Mouse (Mus musculus): ENCODE data around the gene Dedd2. TPM values are rescaled to one million over a fixed set of nuclear protein-coding genes. Genes with fewer than 3 reads are reported as not detected.

Dedd2 gene
- polyA plus RNA-seq, 1 experiment, result 37.6 TPM

DNA sequence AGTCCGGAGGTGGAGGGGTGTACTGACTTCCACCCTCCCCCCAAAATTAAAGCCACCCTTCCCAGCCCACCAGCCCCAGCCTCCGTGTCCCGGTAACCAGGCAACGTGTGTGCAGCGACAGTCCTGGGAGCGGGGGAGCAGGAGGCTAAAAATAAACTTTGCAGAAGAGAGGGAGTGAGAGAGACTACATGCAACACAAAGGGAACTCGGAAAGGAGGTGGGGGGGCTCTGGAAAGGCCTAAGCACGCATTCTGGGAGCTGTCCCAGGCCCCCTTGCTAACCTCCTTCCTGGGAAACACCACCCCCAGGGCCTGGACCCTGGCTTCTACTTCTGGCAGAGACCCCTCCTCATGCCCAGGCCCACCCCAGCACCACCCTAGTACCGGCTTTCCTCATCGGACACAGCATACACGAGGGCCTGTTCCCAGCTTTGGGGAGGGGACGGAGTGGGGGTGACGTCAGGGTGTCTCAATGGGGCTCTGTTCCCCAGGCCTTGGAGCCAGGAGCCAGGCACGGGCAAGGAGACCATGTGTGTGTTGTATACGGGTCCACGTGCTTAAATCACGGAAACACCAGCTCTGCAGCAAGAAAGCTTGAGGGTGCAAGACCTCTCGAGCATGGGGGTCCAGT is 27.7 kb upstream of the Dedd2 start:
- WGBS, result 2% methylated on average over 18 of the region's 18 CpGs
- TF ChIP-seq CTCF (IDR thresholded peaks at IDR 0.05; ENCODE audit: insufficient read depth, low read length) (no peak), POLR2A (IDR thresholded peaks at IDR 0.05; ENCODE audit: borderline replicate concordance, extremely low read depth, low read depth, low read length) (no peak)
- H3K4me3 ChIP-seq (replicated peaks; ENCODE audit: extremely low read depth, low read depth, low read length), result peak overlapping the region; percentile 74
- peaks cover 19% of the 10 kb centered on the region for H3K4me1 ChIP-seq (ENCODE audit: control insufficient read depth, insufficient read depth, low read length)
- DNase-seq, result peak; percentile 43

GRCm38 (mm10) chr7:25247498-25247897 is 27.1 kb upstream of the Dedd2 start:
- no peak overlapping the region for H3K4me3 ChIP-seq (replicated peaks; ENCODE audit: extremely low read depth, low read depth, low read length)
- H3K4me1 ChIP-seq (ENCODE audit: control insufficient read depth, insufficient read depth, low read length), result peaks cover 19% of the 10 kb centered on the region
- DNase-seq, result no peak
- 11% methylated on average over 3 of the region's 3 CpGs for WGBS
- TF ChIP-seq POLR2A (IDR thresholded peaks at IDR 0.05; ENCODE audit: borderline replicate concordance, extremely low read depth, low read depth, low read length) (no peak), CTCF (IDR thresholded peaks at IDR 0.05; ENCODE audit: insufficient read depth, low read length) (no peak)

DNA sequence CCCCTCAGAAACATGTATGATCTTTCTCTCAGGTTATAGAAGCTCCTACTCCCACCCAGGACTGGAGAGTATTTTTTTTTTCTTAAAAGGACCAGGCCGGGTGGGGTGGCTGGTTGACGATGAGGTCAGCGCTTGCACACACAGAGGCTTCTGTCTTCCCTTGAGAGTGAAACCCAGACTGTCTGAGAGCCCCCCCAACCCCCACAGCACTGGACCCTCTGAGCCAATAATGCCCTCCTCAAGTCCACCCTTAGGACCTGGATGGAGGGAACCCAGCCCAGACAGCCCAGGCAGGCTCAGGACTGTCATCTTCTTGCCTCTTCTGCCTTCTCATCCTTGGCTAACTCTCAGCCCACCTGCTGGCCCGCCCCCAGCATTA is 26.3 kb upstream of the Dedd2 start:
- H3K4me3 ChIP-seq (replicated peaks; ENCODE audit: extremely low read depth, low read depth, low read length), result peak overlapping the region; percentile 25
- no peak for TF ChIP-seq POLR2A (IDR thresholded peaks at IDR 0.05; ENCODE audit: borderline replicate concordance, extremely low read depth, low read depth, low read length)
- H3K4me1 ChIP-seq (ENCODE audit: control insufficient read depth, insufficient read depth, low read length), result peaks cover 19% of the 10 kb centered on the region
- WGBS, result 16% methylated on average over 4 of the region's 4 CpGs
- DNase-seq, result no peak

GRCm38 (mm10) chr7:25246079-25246758 is 25.8 kb upstream of the Dedd2 start:
- no peak overlapping the region for H3K4me3 ChIP-seq (replicated peaks; ENCODE audit: extremely low read depth, low read depth, low read length)
- peak; percentile 63 for DNase-seq
- TF ChIP-seq POLR2A (IDR thresholded peaks at IDR 0.05; ENCODE audit: borderline replicate concordance, extremely low read depth, low read depth, low read length) (no peak), CTCF (IDR thresholded peaks at IDR 0.05; ENCODE audit: insufficient read depth, low read length) (no peak)
- H3K4me1 ChIP-seq (ENCODE audit: control insufficient read depth, insufficient read depth, low read length), result peaks cover 16% of the 10 kb centered on the region
- WGBS, result 28% methylated on average over 20 of the region's 20 CpGs

GRCm38 (mm10) chr7:25244562-25245369 is 24.4 kb upstream of the Dedd2 start:
- DNase-seq, result no peak
- no peak overlapping the region for H3K4me3 ChIP-seq (replicated peaks; ENCODE audit: extremely low read depth, low read depth, low read length)
- 86% methylated on average over 29 of the region's 30 CpGs for WGBS
- TF ChIP-seq POLR2A (IDR thresholded peaks at IDR 0.05; ENCODE audit: borderline replicate concordance, extremely low read depth, low read depth, low read length) (no peak), CTCF (IDR thresholded peaks at IDR 0.05; ENCODE audit: insufficient read depth, low read length) (no peak)
- peaks cover 15% of the 10 kb centered on the region for H3K4me1 ChIP-seq (ENCODE audit: control insufficient read depth, insufficient read depth, low read length)

DNA sequence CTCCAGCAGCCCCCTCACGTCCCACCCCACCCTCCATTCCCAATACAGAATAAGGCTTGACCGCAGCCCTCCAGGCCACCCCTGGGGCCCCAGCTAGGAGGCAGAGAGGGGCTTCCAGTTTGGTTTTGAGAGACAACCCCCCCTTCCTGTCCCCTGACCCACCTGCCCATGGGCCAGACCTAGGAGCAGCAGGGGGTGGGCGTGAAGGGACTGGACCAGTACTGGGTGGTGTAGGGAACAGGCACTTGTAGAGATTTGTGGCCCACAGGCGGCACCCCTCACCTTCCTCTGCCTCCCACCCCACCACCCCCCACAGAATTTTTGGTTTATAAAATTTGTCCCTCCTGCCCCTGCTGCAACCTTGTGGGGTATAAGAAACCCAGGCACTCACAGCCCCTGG is 22.9 kb upstream of the Dedd2 start:
- TF ChIP-seq CTCF (IDR thresholded peaks at IDR 0.05; ENCODE audit: insufficient read depth, low read length) (no peak), POLR2A (IDR thresholded peaks at IDR 0.05; ENCODE audit: borderline replicate concordance, extremely low read depth, low read depth, low read length) (no peak)
- H3K4me3 ChIP-seq (replicated peaks; ENCODE audit: extremely low read depth, low read depth, low read length), result no peak overlapping the region
- peaks cover 10% of the 10 kb centered on the region for H3K4me1 ChIP-seq (ENCODE audit: control insufficient read depth, insufficient read depth, low read length)
- WGBS, result 96% methylated on average over 4 of the region's 4 CpGs
- DNase-seq, result no peak

DNA sequence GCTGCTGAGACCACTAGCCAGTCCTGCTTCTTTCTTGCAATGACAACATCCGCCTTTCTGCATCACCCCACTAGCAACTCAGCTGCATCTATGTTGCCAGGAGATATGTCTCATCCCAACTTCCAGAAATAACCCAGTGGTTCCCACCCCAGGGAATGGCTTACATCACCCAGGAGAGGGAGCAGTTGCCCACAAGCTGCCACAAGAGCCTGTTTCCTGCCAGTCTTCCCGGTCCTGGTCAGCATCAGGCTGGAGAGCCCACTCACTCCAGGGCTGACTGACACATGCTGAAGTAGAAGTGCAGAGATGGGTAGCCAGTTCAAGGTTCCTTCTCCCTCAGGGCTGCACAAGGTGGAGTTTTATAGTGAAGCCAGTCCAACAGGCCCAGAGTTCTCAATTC is 20.6 kb upstream of the Dedd2 start:
- no peaks in the 10 kb centered on the region; the same call in 1 of the 2 replicates for H3K4me1 ChIP-seq (ENCODE audit: control insufficient read depth, insufficient read depth, low read length)
- WGBS, result 23% methylated on average over 2 of the region's 2 CpGs
- no peak for TF ChIP-seq POLR2A (IDR thresholded peaks at IDR 0.05; ENCODE audit: borderline replicate concordance, extremely low read depth, low read depth, low read length)
- peak; percentile 77 for TF ChIP-seq CTCF (IDR thresholded peaks at IDR 0.05; ENCODE audit: insufficient read depth, low read length)
- no peak for DNase-seq
- H3K4me3 ChIP-seq (replicated peaks; ENCODE audit: extremely low read depth, low read depth, low read length), result no peak overlapping the region

- no peak for TF ChIP-seq POLR2A (IDR thresholded peaks at IDR 0.05; ENCODE audit: borderline replicate concordance, extremely low read depth, low read depth, low read length)
- TF ChIP-seq CTCF (IDR thresholded peaks at IDR 0.05; ENCODE audit: insufficient read depth, low read length), result no peak
- Histone ChIP-seq H3K4me1 (ENCODE audit: control insufficient read depth, insufficient read depth, low read length) (no peaks in the 10 kb centered on the region; the same call in 1 of the 2 replicates), H3K4me3 (replicated peaks; ENCODE audit: extremely low read depth, low read depth, low read length) (no peak overlapping the region)
- DNase-seq, result no peak
- 68% methylated on average over 7 of the region's 7 CpGs for WGBS
These were observed 20.2 kb upstream of the Dedd2 start for GRCm38 (mm10) chr7:25240631-25241030.

DNA sequence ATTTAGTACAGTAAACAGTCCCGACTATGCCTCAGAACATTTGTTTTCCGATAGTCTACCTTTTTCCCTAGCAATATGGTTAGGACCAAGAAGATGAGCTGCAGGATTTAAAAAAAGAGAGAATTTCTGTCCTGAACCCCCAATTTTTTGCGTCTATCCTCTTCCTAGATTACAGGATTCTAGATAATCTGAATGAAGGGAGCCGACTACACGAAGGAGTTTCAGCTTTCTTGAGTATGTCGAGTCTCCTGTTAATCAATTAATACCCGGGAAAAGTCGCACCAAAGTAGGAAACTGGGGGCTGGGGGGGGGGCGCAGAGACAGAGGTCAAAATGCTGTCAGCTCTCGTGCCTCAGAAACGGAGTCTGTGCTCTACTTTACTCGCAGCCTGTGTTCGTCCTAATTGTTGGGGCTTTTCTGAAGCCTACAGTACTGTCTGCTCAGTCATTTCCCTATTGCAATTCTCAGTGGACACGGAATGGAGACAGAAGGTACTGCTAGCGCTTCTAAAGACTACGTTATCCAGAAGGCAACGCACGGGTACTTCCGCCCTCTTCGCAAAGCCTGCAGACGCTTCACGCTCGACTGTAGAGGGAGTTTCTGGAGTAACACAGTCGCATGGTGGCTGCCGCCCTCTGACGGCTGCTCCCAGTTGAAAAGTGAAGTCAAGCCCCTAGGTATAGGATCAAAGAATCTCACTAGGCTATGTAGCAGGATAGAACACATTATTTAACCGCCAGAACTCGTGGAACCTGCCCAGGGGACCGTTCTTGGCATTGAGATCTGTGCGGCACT is 18.6 kb upstream of the Dedd2 start:
- WGBS, result 2% methylated on average over 30 of the region's 30 CpGs
- TF ChIP-seq CTCF (IDR thresholded peaks at IDR 0.05; ENCODE audit: insufficient read depth, low read length) (peak; percentile 81), POLR2A (IDR thresholded peaks at IDR 0.05; ENCODE audit: borderline replicate concordance, extremely low read depth, low read depth, low read length) (peak; percentile 57; the same call in 1 of the 2 replicates)
- H3K4me3 ChIP-seq (replicated peaks; ENCODE audit: extremely low read depth, low read depth, low read length), result peak overlapping the region; percentile 53
- peak; percentile 65 for DNase-seq
- H3K4me1 ChIP-seq (ENCODE audit: control insufficient read depth, insufficient read depth, low read length), result no peaks in the 10 kb centered on the region; the same call in 1 of the 2 replicates

Data from lung, adult 2 months (tissue).